Mouse (Mus musculus) embryonic facial prominence, embryonic 13.5 days (tissue): ENCODE data around the gene Gramd4. TPM values are rescaled to one million over a fixed set of nuclear protein-coding genes. Genes with fewer than 3 reads are reported as not detected.
"Not testable (repeated sequence)": the region's sequence is repeated elsewhere in the genome, so short reads cannot be mapped to it uniquely, and the experiment has no call there.

Experiments used
- ATAC-seq: fragments of 200-750 bp; cut with Nextera tagmentation; 2 replicates; pipeline ENCODE4 v1.8.0; 2017; ENCODE audit warnings: low read depth; ENCODE audit not compliant: insufficient number of reproducible peaks, insufficient read depth, low FRiP score, low TSS enrichment
- H3K27ac ChIP-seq: fragments of 300-500 bp; sonication (generic); 2 replicates; pipeline ENCODE4 v1.5.1; 2015; ENCODE audit warnings: moderate library complexity, mild to moderate bottlenecking, inconsistent platforms
- H3K27me3 ChIP-seq: fragments of 300-500 bp; sonication (generic); 2 replicates; pipeline ENCODE4 v1.6.1; 2015; ENCODE audit warnings: mild to moderate bottlenecking, inconsistent platforms
- H3K36me3 ChIP-seq: fragments of 300-500 bp; sonication (generic); 2 replicates; pipeline ENCODE4 v1.6.1; 2015; ENCODE audit warnings: mild to moderate bottlenecking, inconsistent platforms
- H3K4me1 ChIP-seq: fragments of 300-500 bp; sonication (generic); 2 replicates; pipeline ENCODE4 v1.6.1; 2015; ENCODE audit warnings: inconsistent platforms
- H3K4me2 ChIP-seq: fragments of 300-500 bp; sonication (generic); 2 replicates; pipeline ENCODE4 v1.6.1; 2015; ENCODE audit warnings: moderate library complexity, mild to moderate bottlenecking, inconsistent platforms
- H3K4me3 ChIP-seq: fragments of 300-500 bp; sonication (generic); 2 replicates; pipeline ENCODE4 v1.5.1; 2015; ENCODE audit warnings: mild to moderate bottlenecking, inconsistent platforms
- H3K9ac ChIP-seq: fragments of 300-500 bp; sonication (generic); 2 replicates; pipeline ENCODE4 v1.6.1; 2015; ENCODE audit warnings: mild to moderate bottlenecking, inconsistent platforms
- H3K9me3 ChIP-seq: fragments of 300-500 bp; sonication (generic); 2 replicates; pipeline ENCODE4 v1.6.1; 2016; ENCODE audit warnings: inconsistent platforms
- WGBS: fragments of 180-500 bp; shearing (Covaris S2); methylation state at CpG from one replicate; pipeline ENCODE4 v1.1.7; 2015; ENCODE audit warnings: mixed read lengths; 5-methylcytosine and 5-hydroxymethylcytosine counted together
- polyA plus RNA-seq: library from polyadenylated mRNA; unstranded; fragments of >200 nt; fragmentation: Nextera tagmentation; extraction: Ambion mirVana; gene quantifications from 2 replicates; pipeline ENCODE4 v1.2.1, GENCODE M21; 2015

Gramd4 gene
- polyA plus RNA-seq, 1 experiment from 2014 or later = 14.6 TPM

DNA sequence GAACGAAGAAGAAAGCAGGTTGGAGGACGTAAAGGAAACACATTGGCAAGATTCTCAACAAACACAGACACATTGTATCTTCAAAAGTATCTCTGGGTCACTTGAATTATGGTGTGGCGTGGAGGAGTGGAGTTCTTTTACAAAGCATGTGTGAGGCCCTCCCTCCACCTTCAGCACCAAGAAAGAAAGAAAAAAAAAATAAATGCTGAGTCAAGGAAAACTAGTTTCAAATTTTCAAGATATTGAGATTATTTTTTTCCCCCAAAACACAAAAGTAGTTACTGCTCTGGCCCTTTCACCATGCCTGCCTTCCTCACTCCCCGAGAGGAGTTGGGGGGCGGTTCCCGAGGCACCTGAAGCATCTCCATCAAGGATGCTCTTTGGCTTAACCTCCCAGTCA, 121.1 kb downstream of the Gramd4 start:
- Histone ChIP-seq H3K9ac (no peak overlapping the region), H3K4me2 (no peak overlapping the region), H3K27ac (no peak overlapping the region), H3K4me3 (no peak overlapping the region), H3K36me3 (no peaks in the 10 kb centered on the region), H3K27me3 (no peaks in the 10 kb centered on the region), H3K4me1 (peaks cover 19% of the 10 kb centered on the region), H3K9me3 (no peaks in the 10 kb centered on the region)
- no peak for ATAC-seq
- 89% methylated on average over 6 of the region's 6 CpGs for WGBS

DNA sequence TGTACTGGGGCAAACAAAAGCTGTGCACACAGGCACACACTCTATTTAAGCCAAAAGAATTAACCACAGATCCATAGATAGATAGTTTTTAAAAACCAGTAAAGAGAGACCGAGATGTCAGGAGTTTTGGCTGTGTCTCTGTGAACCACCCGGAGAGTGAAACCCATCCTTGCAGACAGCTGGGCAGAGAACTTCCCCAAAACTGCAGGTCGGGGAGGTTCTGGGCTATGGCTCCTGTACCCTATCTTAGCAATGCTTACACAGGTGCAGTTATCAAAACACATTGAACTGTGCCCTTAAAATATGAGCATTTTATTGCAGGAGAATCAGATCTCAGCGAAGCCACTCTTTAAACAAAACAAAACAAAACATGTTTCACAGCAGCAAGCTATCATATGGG, 122.9 kb downstream of the Gramd4 start:
- Histone ChIP-seq H3K4me1 (peaks cover 17% of the 10 kb centered on the region), H3K27ac (no peak overlapping the region), H3K4me3 (no peak overlapping the region), H3K4me2 (no peak overlapping the region), H3K36me3 (no peaks in the 10 kb centered on the region), H3K27me3 (no peaks in the 10 kb centered on the region), H3K9ac (no peak overlapping the region), H3K9me3 (no peaks in the 10 kb centered on the region)
- ATAC-seq = no peak
- WGBS = 88% methylated on average over 4 of the region's 4 CpGs

DNA sequence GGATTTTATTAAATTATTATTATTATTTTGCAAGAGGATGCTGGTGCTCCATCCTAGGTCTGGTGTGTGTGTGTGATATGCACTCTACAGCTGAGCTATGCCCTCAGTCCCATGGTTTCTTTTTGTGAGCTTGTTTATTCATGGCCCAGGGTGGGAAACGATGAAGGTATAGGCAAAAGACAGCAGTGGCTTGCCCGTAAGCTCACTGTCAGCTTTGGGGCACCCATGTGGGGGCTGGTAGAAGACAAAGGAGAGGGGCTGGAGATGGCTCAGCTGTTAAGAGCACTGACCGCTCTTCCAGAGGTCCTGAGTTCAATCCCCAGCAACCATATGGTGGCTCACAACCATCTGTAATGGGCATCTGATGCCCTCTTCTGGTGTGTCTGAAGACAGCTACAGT, 123.8 kb downstream of the Gramd4 start:
- H3K4me1 ChIP-seq = peaks cover 22% of the 10 kb centered on the region
- H3K36me3 ChIP-seq, H3K4me3 ChIP-seq, H3K27me3 ChIP-seq, H3K9me3 ChIP-seq, H3K27ac ChIP-seq, H3K9ac ChIP-seq, ATAC-seq, H3K4me2 ChIP-seq: not testable (repeated sequence)
- whole genome bisulfite sequencing = 90% methylated on average over 3 of the region's 3 CpGs

DNA sequence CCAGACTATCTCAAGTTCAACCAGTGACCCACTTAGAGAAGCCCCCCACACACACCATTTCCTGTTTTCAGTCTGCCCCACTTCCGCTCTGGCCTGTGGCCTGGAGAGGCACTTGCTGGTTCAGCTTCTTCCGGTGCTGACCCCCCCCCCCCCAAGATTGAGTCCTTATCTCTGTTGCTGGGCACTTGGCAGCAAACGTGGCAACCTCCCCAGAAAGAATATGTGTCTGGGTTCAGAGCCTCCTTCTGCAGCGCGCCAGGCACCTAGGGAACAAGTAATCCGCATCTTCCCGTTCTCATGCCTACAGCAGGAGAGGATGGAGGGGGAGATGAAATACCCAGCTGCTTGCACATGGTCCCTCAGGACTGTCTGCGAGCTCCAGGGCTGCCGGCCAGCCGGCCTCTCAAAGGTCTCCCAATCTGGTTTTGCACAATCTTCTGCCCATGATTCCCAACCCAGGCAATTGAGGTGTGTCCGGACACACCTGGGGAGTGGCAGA, 124.5 kb downstream of the Gramd4 start:
- whole genome bisulfite sequencing = 55% methylated on average over 11 of the region's 11 CpGs
- no peaks in the 10 kb centered on the region for H3K36me3 ChIP-seq
- no peaks in the 10 kb centered on the region for H3K9me3 ChIP-seq
- H3K4me1 ChIP-seq = peaks cover 26% of the 10 kb centered on the region
- no peak overlapping the region for H3K9ac ChIP-seq
- H3K4me3 ChIP-seq = no peak overlapping the region
- H3K27ac ChIP-seq = no peak overlapping the region
- no peak overlapping the region for H3K4me2 ChIP-seq
- ATAC-seq = no peak
- no peaks in the 10 kb centered on the region for H3K27me3 ChIP-seq

DNA sequence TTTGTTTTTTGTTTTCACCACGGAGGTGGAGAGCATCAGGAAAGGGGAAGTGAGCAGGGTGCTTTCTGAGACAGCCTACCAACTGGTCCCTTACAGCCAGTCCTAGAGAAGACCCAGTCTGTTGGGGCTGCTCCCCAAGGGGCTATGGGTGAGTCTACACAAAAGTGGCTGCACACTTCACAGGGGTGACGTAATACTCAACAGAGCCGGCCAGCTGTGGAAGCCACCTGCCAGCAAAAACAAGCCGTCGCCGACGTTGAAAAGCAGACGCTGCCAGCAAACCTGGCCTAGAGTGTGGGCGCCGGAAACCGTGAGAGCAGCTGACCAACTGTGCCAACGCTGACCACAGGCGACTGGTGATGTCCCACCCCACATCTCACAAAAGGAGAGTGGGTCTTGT, 125.2 kb downstream of the Gramd4 start:
- Histone ChIP-seq H3K4me1 (peaks cover 26% of the 10 kb centered on the region), H3K27ac (no peak overlapping the region), H3K27me3 (no peaks in the 10 kb centered on the region), H3K9me3 (no peaks in the 10 kb centered on the region), H3K9ac (no peak overlapping the region), H3K4me2 (no peak overlapping the region), H3K4me3 (no peak overlapping the region), H3K36me3 (no peaks in the 10 kb centered on the region)
- WGBS = 68% methylated on average over 13 of the region's 13 CpGs
- no peak for ATAC-seq

DNA sequence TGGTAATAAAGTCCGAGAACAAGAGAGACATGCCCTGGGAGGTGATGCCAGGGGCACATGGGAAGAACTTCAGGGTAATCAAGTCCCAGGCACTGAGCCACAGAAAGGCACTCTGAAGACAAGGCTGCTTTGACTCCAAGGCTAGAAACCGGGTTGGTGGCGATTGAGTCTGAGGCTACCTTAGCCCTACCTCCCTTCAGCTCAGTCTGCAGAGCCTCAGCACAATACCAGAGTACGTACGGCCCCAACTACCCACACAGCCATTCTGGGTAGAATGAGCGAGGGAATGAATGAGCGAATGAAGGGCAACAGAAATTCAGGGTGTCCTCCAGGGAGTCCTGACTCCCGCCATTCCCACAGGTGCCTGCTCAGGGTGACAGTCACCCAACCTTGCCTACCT, 126.0 kb downstream of the Gramd4 start:
- H3K27ac ChIP-seq = no peak overlapping the region
- H3K9me3 ChIP-seq = no peaks in the 10 kb centered on the region
- no peak overlapping the region for H3K9ac ChIP-seq
- no peak for ATAC-seq
- no peaks in the 10 kb centered on the region for H3K36me3 ChIP-seq
- 94% methylated on average over 8 of the region's 8 CpGs for WGBS
- no peak overlapping the region for H3K4me2 ChIP-seq
- H3K4me1 ChIP-seq = peaks cover 28% of the 10 kb centered on the region
- no peaks in the 10 kb centered on the region for H3K27me3 ChIP-seq
- H3K4me3 ChIP-seq = no peak overlapping the region

DNA sequence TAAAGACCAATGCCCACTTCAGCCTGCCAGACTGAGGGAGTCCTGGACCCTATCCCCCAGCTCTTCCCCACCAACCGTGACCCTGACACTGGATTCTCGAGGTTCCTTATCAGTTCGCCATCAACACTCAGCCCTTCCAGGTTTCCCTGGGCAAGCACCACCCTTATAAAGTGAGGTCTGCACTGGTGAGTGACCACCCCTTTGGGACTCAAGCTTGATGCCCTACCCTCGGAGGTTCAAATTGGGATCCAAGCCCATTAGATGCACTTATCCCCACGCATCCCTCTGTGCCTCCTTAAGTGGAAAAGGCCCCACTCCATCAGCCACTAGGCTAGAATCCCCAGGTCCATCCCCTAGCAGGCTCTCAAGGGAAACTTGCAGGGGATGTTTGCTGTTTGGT, 126.6 kb downstream of the Gramd4 start:
- Histone ChIP-seq H3K4me2 (peak overlapping the region; percentile 89), H3K9me3 (no peaks in the 10 kb centered on the region), H3K36me3 (no peaks in the 10 kb centered on the region), H3K9ac (peak overlapping the region; percentile 97), H3K4me3 (peak overlapping the region; percentile 91), H3K4me1 (peaks cover 33% of the 10 kb centered on the region), H3K27me3 (no peaks in the 10 kb centered on the region), H3K27ac (no peak overlapping the region)
- no peak for ATAC-seq
- 65% methylated on average over 5 of the region's 5 CpGs for WGBS

DNA sequence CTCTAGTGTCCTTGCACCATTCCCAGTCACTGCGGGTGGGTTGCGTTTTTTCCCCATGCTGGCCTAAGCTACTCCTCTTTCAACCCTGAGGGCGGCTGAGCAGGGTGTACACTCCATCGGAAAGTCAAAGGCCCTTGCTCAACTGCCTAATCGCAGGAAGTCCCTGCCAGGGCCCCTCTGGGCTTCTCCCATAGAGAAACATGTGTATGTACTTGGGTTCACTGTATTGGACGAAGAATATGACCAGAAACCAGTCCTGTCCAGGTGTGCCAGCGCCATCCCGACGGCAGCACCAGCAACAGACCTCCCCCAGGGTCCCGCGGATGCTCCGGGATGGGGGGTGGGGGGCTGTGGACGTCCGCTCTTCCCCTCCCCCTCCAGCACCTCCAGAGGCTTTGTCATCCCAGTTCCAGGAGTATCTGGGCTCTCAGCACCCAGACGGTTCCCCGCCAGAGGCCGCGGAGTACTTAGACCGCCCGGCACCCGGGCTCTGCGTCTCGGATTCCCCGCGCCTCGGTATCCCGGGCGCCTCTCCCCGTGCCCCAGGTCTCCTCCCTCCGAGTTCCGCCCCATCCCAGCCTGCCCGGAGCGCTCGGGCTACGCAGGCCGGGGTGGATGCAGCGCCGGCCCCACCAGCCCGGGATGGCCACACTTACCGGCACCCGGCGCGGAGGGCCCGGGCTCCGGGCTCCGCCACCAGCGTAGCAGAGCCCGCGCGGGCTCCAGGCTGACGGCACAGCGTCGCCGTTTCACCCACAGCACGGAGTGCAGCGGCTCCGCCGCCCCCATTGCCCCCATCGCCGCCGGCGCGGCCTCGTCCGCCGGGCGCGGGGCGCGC, 127.6 kb downstream of the Gramd4 start:
- H3K4me2 ChIP-seq = peak overlapping the region; percentile 89
- H3K9me3 ChIP-seq = no peaks in the 10 kb centered on the region
- 0 out of 2 replicates have a peak, but pooled peaks have one; percentile 7 for ATAC-seq
- under 1% methylated on average over 68 of the region's 70 CpGs for WGBS
- no peaks in the 10 kb centered on the region for H3K27me3 ChIP-seq
- H3K36me3 ChIP-seq = no peaks in the 10 kb centered on the region
- peak overlapping the region; percentile 97 for H3K9ac ChIP-seq
- peak overlapping the region; percentile 85 for H3K27ac ChIP-seq
- peak overlapping the region; percentile 91 for H3K4me3 ChIP-seq
- peaks cover 38% of the 10 kb centered on the region for H3K4me1 ChIP-seq

DNA sequence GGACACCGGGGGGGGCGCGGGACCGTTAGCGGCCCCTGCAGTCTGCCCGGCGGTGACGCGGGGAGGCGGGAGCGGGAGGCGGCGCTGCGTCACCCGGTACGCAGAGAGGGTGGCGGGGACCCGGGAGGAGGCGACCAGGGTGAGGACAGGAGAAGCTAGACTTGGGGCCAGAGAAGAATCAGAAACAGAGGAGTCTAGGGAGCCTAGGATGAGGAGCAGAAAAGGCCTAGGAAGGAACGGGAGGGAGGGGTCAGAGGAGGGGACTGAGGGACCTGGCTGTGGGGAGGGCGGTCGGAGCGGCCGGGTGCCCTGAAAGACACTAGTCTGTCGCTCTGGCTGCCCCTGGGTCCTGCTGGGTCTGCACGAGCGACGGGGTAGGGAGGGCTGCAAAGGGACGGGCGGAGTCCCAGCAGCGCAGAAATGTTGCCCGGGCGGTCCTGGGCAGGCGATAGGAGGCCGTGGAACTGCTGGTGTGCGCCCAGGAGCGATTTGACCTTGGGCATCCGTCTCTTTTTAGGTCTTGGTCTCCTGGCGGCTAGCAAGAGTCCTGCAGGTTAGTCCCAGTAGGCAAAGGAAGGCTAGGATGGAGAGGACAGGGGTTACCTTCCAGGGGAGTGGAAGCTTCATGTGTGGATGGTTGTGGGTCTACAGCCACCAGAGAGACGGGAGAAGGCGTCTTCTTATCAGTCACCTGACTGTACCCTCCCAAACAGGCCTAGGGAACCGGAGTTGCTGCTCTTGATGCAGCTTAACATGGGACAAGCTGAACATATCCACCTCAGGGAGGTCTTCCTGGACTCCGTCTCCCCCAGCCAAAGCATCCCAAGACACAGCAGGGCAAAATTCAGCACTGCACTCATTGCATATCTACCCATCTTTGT, 128.4 kb downstream of the Gramd4 start, which contains the start of gene Cerk:
TSS of gene Cerk (minus strand) at position 453 of the 881 bp plus-strand sequence.
- 2% methylated on average over 42 of the region's 43 CpGs for WGBS
- peak within 1 kb of the TSS; percentile 91 for H3K4me3 ChIP-seq
- H3K4me1 ChIP-seq = peaks cover 38% of the 10 kb centered on the region
- H3K9ac ChIP-seq = peak within 1 kb of the TSS; percentile 97
- no peaks in the 10 kb centered on the region for H3K27me3 ChIP-seq
- peak within 1 kb of the TSS; percentile 89 for H3K4me2 ChIP-seq
- H3K36me3 ChIP-seq = no peaks in the 10 kb centered on the region
- no peaks in the 10 kb centered on the region for H3K9me3 ChIP-seq
- H3K27ac ChIP-seq = peak within 1 kb of the TSS; percentile 85
- 0 out of 2 replicates have a peak, but pooled peaks have one; percentile 38 for ATAC-seq

DNA sequence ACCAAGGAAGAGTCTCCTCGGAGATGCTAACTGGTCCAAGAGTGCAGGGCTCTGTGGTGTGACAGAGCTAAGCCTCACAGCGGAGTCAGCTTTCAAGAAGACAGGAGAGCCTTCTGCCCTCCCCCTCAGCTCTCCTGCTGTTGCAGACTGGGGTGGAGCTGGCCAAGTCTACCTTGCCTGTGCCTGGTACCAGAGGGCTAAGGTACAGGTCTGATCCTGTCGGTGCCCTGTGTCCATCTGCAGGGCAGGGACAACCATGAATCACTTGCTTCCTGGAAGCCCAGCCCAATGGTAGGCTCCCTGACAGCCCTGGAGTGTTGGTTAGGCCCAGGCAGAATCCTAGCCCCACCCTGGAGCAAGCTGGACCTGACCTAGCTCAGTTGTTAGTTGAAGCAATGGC, 129.2 kb downstream of the Gramd4 start:
- no peak overlapping the region; the same call in 1 of the 2 replicates for H3K4me2 ChIP-seq
- ATAC-seq = no peak
- no peak overlapping the region for H3K27ac ChIP-seq
- H3K36me3 ChIP-seq = no peaks in the 10 kb centered on the region
- H3K9me3 ChIP-seq = no peaks in the 10 kb centered on the region
- WGBS = 47% methylated on average over 3 of the region's 3 CpGs
- no peak overlapping the region for H3K9ac ChIP-seq
- H3K4me1 ChIP-seq = peaks cover 38% of the 10 kb centered on the region
- H3K4me3 ChIP-seq = no peak overlapping the region
- H3K27me3 ChIP-seq = no peaks in the 10 kb centered on the region
